Mouse (Mus musculus) MEL (cell line): ENCODE measurements around the gene Spag7. TPM values are rescaled to one million over a fixed set of nuclear protein-coding genes. Genes with fewer than 3 reads are reported as not detected.

Experiments
- DNase-seq: peaks from one replicate; pipeline ENCODE4 v3.0.0; 2011; ENCODE audit warnings: low read depth, low spot score
- H3K27ac ChIP-seq: 2 replicates; pipeline ENCODE4 v1.5.1; 2012; ENCODE audit warnings: low read depth, mild to moderate bottlenecking, control low read depth, low read length, moderate library complexity; ENCODE audit not compliant: control insufficient read depth
- H3K27me3 ChIP-seq, 2 experiments: fragments of 150-350 bp in 1 of 2; sonication (generic) in 1 of 2; 2 replicates each; pipeline ENCODE4 v1.6.1; 2012; ENCODE audit warnings: low read length in 2 of 2, mild to moderate bottlenecking in 2 of 2, improper control_type of control experiment in 1 of 2, moderate library complexity in 1 of 2; ENCODE audit not compliant: insufficient read depth in 2 of 2, control insufficient read depth in 1 of 2
- H3K36me3 ChIP-seq, 2 experiments: 2 replicates each; pipeline ENCODE4 v1.6.1; 2012 to 2014; ENCODE audit warnings: low read length in 2 of 2, improper control_type of control experiment in 1 of 2, inconsistent platforms in 1 of 2, mild to moderate bottlenecking in 1 of 2; ENCODE audit not compliant: insufficient read depth in 2 of 2, control insufficient read depth in 1 of 2
- H3K4me1 ChIP-seq, 2 experiments: fragments of 150-350 bp in 1 of 2; sonication (generic) in 1 of 2; 2 replicates each; pipeline ENCODE4 v1.6.1; 2012; ENCODE audit warnings: low read length in 2 of 2, improper control_type of control experiment in 1 of 2, mild to moderate bottlenecking in 1 of 2; ENCODE audit not compliant: insufficient read depth in 2 of 2, control insufficient read depth in 1 of 2
- H3K4me3 ChIP-seq, 2 experiments: fragments of 150-350 bp in 1 of 2; sonication (generic) in 1 of 2; 2 replicates each; pipeline ENCODE4 v1.5.1; 2012; ENCODE audit warnings: low read depth in 2 of 2, low read length in 2 of 2, mild to moderate bottlenecking in 2 of 2, moderate library complexity in 2 of 2, control low read depth in 1 of 2, improper control_type of control experiment in 1 of 2; ENCODE audit not compliant: control insufficient read depth in 1 of 2, insufficient read depth in 1 of 2
- H3K79me2 ChIP-seq: 2 replicates; pipeline ENCODE4 v1.6.1; 2012; ENCODE audit warnings: mild to moderate bottlenecking, low read length, moderate library complexity; ENCODE audit not compliant: control insufficient read depth, poor library complexity, insufficient read depth
- H3K9ac ChIP-seq: 2 replicates; pipeline ENCODE4 v1.6.1; 2012; ENCODE audit warnings: low read depth, mild to moderate bottlenecking, control low read depth, low read length, moderate library complexity; ENCODE audit not compliant: control insufficient read depth, poor library complexity, severe bottlenecking
- H3K9me3 ChIP-seq: fragments of 150-350 bp; sonication (generic); replicated peaks from 2 replicates; pipeline ENCODE4 v1.6.1; 2012; ENCODE audit warnings: mild to moderate bottlenecking, low read length, improper control_type of control experiment, moderate library complexity; ENCODE audit not compliant: insufficient read depth
- CHD1 ChIP-seq: IDR thresholded peaks from 2 replicates; pipeline ENCODE4 v1.6.1; 2012; ENCODE audit warnings: low read depth, mild to moderate bottlenecking, inconsistent platforms, low read length, improper control_type of control experiment
- CTCF ChIP-seq, 3 experiments: IDR thresholded peaks in 2 of 3; conservative IDR thresholded peaks in 1 of 3; 2 replicates each; pipeline ENCODE4 v1.5.1; 2011 to 2012; ENCODE audit warnings: low read length in 3 of 3, low read depth in 2 of 3, mild to moderate bottlenecking in 2 of 3, improper control_type of control experiment in 1 of 3, inconsistent platforms in 1 of 3, mixed read lengths in 1 of 3, moderate library complexity in 1 of 3; ENCODE audit not compliant: control insufficient read depth in 1 of 3, insufficient read depth in 1 of 3, poor library complexity in 1 of 3, severe bottlenecking in 1 of 3
- ELF1 ChIP-seq: IDR thresholded peaks from 2 replicates; pipeline ENCODE4 v1.6.1; 2014; ENCODE audit warnings: low read depth, mild to moderate bottlenecking, inconsistent platforms, low read length, improper control_type of control experiment, moderate library complexity
- MAFK ChIP-seq: IDR thresholded peaks from 2 replicates; pipeline ENCODE4 v1.6.1; 2011; ENCODE audit warnings: low read depth, mild to moderate bottlenecking, low read length, improper control_type of control experiment, borderline replicate concordance
- MAX ChIP-seq: IDR thresholded peaks from 2 replicates; pipeline ENCODE4 v1.6.1; 2011; ENCODE audit warnings: low read length, improper control_type of control experiment
- MAZ ChIP-seq: IDR thresholded peaks from 2 replicates; pipeline ENCODE4 v1.6.1; 2012; ENCODE audit warnings: low read depth, mild to moderate bottlenecking, inconsistent platforms, low read length, improper control_type of control experiment
- MXI1 ChIP-seq: IDR thresholded peaks from 2 replicates; pipeline ENCODE4 v1.6.1; 2011; ENCODE audit warnings: mild to moderate bottlenecking, low read depth, low read length, improper control_type of control experiment
- MYB ChIP-seq: IDR thresholded peaks from 2 replicates; pipeline ENCODE4 v1.6.1; 2011; ENCODE audit warnings: mild to moderate bottlenecking, low read depth, low read length, improper control_type of control experiment
- MYC ChIP-seq: IDR thresholded peaks from 2 replicates; pipeline ENCODE4 v1.6.1; 2011; ENCODE audit warnings: low read depth, mild to moderate bottlenecking, low read length, improper control_type of control experiment, moderate library complexity
- TBP ChIP-seq: IDR thresholded peaks from 2 replicates; pipeline ENCODE4 v1.8.0; 2011; ENCODE audit warnings: low read depth, low read length, improper control_type of control experiment
- TCF12 ChIP-seq: IDR thresholded peaks from 2 replicates; pipeline ENCODE4 v1.6.1; 2014; ENCODE audit warnings: low read depth, mild to moderate bottlenecking, inconsistent platforms, low read length, improper control_type of control experiment, moderate library complexity
- UBTF ChIP-seq: IDR thresholded peaks from 2 replicates; pipeline ENCODE4 v1.6.1; 2012; ENCODE audit warnings: low read depth, mild to moderate bottlenecking, inconsistent platforms, low read length, improper control_type of control experiment, moderate library complexity, borderline replicate concordance; ENCODE audit not compliant: insufficient read depth
- ZKSCAN1 ChIP-seq: IDR thresholded peaks from 2 replicates; pipeline ENCODE4 v1.6.1; 2012; ENCODE audit warnings: low read depth, mild to moderate bottlenecking, inconsistent platforms, low read length, improper control_type of control experiment, moderate library complexity
- ZMIZ1 ChIP-seq: IDR thresholded peaks from 2 replicates; pipeline ENCODE4 v1.6.1; 2012; ENCODE audit warnings: low read depth, mild to moderate bottlenecking, inconsistent platforms, low read length, improper control_type of control experiment, moderate library complexity
- polyA plus RNA-seq, 2 experiments: library from polyadenylated mRNA; stranded (reverse) in 1 of 2; unstranded in 1 of 2; fragments of >175 nt in 1 of 2; fragments of >200 nt in 1 of 2; gene quantifications; 2 replicates each; pipeline versions ENCODE4 v1.2.1 to v1.2.4; 2012; ENCODE audit warnings: low replicate concordance in 2 of 2, low read depth in 1 of 2; ENCODE audit not compliant: insufficient read length in 2 of 2, insufficient read depth in 1 of 2, missing spikeins in 1 of 2
- total RNA-seq: library from RNA; depleted of rRNA; stranded (reverse); fragments of 300-350 nt; gene quantifications from 2 replicates; pipeline ENCODE4 v1.2.3, GENCODE M21; 2012

Gene Spag7
- total and polyA plus RNA-seq, 3 experiments: 76.4 to 99.6 TPM; not detected in 1

- Histone ChIP-seq H3K4me1 (peaks cover 2 to 14% of the 10 kb centered on the region in 2 experiments; a peak in 3 of 4 replicates), H3K36me3 (peaks cover 1 to 8% of the 10 kb centered on the region in 2 experiments; a peak in 3 of 4 replicates), H3K79me2 (peaks cover 9% of the 10 kb centered on the region; the same call in 1 of the 2 replicates), H3K4me3 (no peak overlapping the region), H3K27ac (no peak overlapping the region), H3K27me3 (no peaks in the 10 kb centered on the region), H3K9ac (no peak overlapping the region), H3K9me3 (no peaks in the 10 kb centered on the region)
- no peak for TF ChIP-seq UBTF
- TF ChIP-seq MXI1: no peak
- no peak for TF ChIP-seq TCF12
- TF ChIP-seq CTCF (IDR thresholded peaks at IDR 0.05 in 2 of 3, conservative IDR thresholded peaks at IDR 0.05 in 1 of 3; ENCODE audit: control insufficient read depth in 1 of 3, insufficient read depth in 1 of 3, low read depth in 2 of 3, low read length in 3 of 3, poor library complexity in 1 of 3, severe bottlenecking in 1 of 3): no peak
- no peak for TF ChIP-seq MYB
- TF ChIP-seq MAFK: no peak
- no peak for TF ChIP-seq ZKSCAN1
- TF ChIP-seq MAX: no peak
- no peak for DNase-seq
Observed at GRCm38 (mm10) chr11:70660571-70660970, 8.6 kb downstream of the Spag7 start.

GRCm38 (mm10) chr11:70658942-70659341 is 10.3 kb downstream of the Spag7 start:
- Histone ChIP-seq H3K36me3 (peaks cover 1 to 8% of the 10 kb centered on the region in 2 experiments; a peak in 3 of 4 replicates), H3K4me1 (peaks cover 2 to 14% of the 10 kb centered on the region in 2 experiments; a peak in 3 of 4 replicates), H3K27ac (no peak overlapping the region), H3K4me3 (no peak overlapping the region), H3K27me3 (no peaks in the 10 kb centered on the region), H3K9ac (no peak overlapping the region), H3K79me2 (peaks cover 21% of the 10 kb centered on the region), H3K9me3 (no peaks in the 10 kb centered on the region)
- no peak for DNase-seq
- TF ChIP-seq TBP (no peak), CHD1 (no peak), ELF1 (no peak)

GRCm38 (mm10) chr11:70658521-70658920 is 10.7 kb downstream of the Spag7 start:
- H3K27me3 ChIP-seq: no peaks in the 10 kb centered on the region
- peaks cover 2 to 14% of the 10 kb centered on the region in 2 experiments; a peak in 3 of 4 replicates for H3K4me1 ChIP-seq
- no peak for TF ChIP-seq MAZ
- TF ChIP-seq ZMIZ1: no peak
- no peak for TF ChIP-seq MYC
- TF ChIP-seq UBTF: no peak
- no peak for TF ChIP-seq ZKSCAN1
- H3K79me2 ChIP-seq: peaks cover 26% of the 10 kb centered on the region
- no peaks in the 10 kb centered on the region for H3K9me3 ChIP-seq
- no peak overlapping the region for H3K4me3 ChIP-seq
- DNase-seq: no peak
- peaks cover 1 to 8% of the 10 kb centered on the region in 2 experiments; a peak in 3 of 4 replicates for H3K36me3 ChIP-seq
- H3K27ac ChIP-seq: no peak overlapping the region
- no peak overlapping the region for H3K9ac ChIP-seq
